Mouse (Mus musculus) C2C12 (cell line): ENCODE data around the gene Zfp85.

Experiments
- CTCF ChIP-seq: IDR thresholded peaks from one replicate; pipeline ENCODE4 v1.5.1; 2011; ENCODE audit not compliant: control insufficient read depth, insufficient read depth, insufficient read length
- MAX ChIP-seq: IDR thresholded peaks from one replicate; pipeline ENCODE4 v1.6.1; 2011; ENCODE audit warnings: mild to moderate bottlenecking, control low read depth
- MYOD1 ChIP-seq: IDR thresholded peaks from one replicate; pipeline ENCODE4 v1.6.1; 2011; ENCODE audit warnings: low read depth; ENCODE audit not compliant: control insufficient read depth, insufficient read length
- MYOG ChIP-seq: IDR thresholded peaks from one replicate; pipeline ENCODE4 v1.6.1; 2011; ENCODE audit not compliant: control insufficient read depth, insufficient read length; ENCODE audit errors: extremely low read depth
- USF1 ChIP-seq: IDR thresholded peaks from one replicate; pipeline ENCODE4 v1.6.1; 2011; ENCODE audit warnings: low read depth, mild to moderate bottlenecking, control low read depth, moderate library complexity

- TF ChIP-seq CTCF (no peak), USF1 (no peak), MAX (no peak), MYOG (no peak), MYOD1 (no peak)
Observed at GRCm38 (mm10) chr13:67791921-67792455, 37.0 kb upstream of the Zfp85 start.
